Mouse (Mus musculus) embryo, embryonic 10 days (tissue): Measurements from ENCODE around the gene Plac1.

Experiments
- DNase-seq: peaks from one replicate; pipeline ENCODE4 v3.0.0-alpha.2; 2015; ENCODE audit warnings: low spot score

The Plac1 gene

GRCm38 (mm10) chrX:53107127-53107526 is 132.8 kb downstream of the Plac1 start:
- no peak for DNase-seq

GRCm38 (mm10) chrX:53101165-53101564 is 138.7 kb downstream of the Plac1 start:
- no peak for DNase-seq

GRCm38 (mm10) chrX:53099951-53100350 is 140.0 kb downstream of the Plac1 start:
- DNase-seq, result no peak

GRCm38 (mm10) chrX:53099266-53099665 is 140.6 kb downstream of the Plac1 start:
- DNase-seq, result no peak

GRCm38 (mm10) chrX:53098293-53098692 is 141.6 kb downstream of the Plac1 start:
- DNase-seq, result peak; percentile 6

GRCm38 (mm10) chrX:53097786-53098185 is 142.1 kb downstream of the Plac1 start:
- DNase-seq, result no peak

- DNase-seq, result no peak
These were observed 146.5 kb downstream of the Plac1 start for GRCm38 (mm10) chrX:53093381-53093780.

- DNase-seq, result no peak
These were observed 151.1 kb downstream of the Plac1 start for GRCm38 (mm10) chrX:53088663-53089292.

GRCm38 (mm10) chrX:53087202-53087601 is 152.7 kb downstream of the Plac1 start:
- no peak for DNase-seq

- no peak for DNase-seq
These were observed 154.4 kb downstream of the Plac1 start for GRCm38 (mm10) chrX:53085559-53085958.

- no peak for DNase-seq
These were observed 175.5 kb downstream of the Plac1 start for GRCm38 (mm10) chrX:53064406-53064805.

- DNase-seq, result no peak
These were observed 180.4 kb downstream of the Plac1 start for GRCm38 (mm10) chrX:53059426-53060007.

GRCm38 (mm10) chrX:53058459-53059280 is 181.2 kb downstream of the Plac1 start:
- peak; percentile 36 for DNase-seq

GRCm38 (mm10) chrX:53057760-53058090 is 182.2 kb downstream of the Plac1 start:
- no peak for DNase-seq

- peak; percentile 78 for DNase-seq
These were observed 182.7 kb downstream of the Plac1 start for GRCm38 (mm10) chrX:53057054-53057759.

- DNase-seq, result peak; percentile 51
These were observed 183.3 kb downstream of the Plac1 start for GRCm38 (mm10) chrX:53056627-53057026.

- peak; percentile 54 for DNase-seq
These were observed 184.1 kb downstream of the Plac1 start for GRCm38 (mm10) chrX:53055771-53056170.

GRCm38 (mm10) chrX:53053885-53054284 is 186.0 kb downstream of the Plac1 start:
- DNase-seq, result no peak

- DNase-seq, result peak; percentile 80
These were observed 187.0 kb downstream of the Plac1 start for GRCm38 (mm10) chrX:53052652-53053500.

GRCm38 (mm10) chrX:53050353-53050752 is 189.6 kb downstream of the Plac1 start:
- DNase-seq, result peak; percentile 56

- no peak for DNase-seq
These were observed 190.7 kb downstream of the Plac1 start for GRCm38 (mm10) chrX:53049196-53049595.

GRCm38 (mm10) chrX:53046911-53047310 is 193.0 kb downstream of the Plac1 start:
- DNase-seq, result no peak
